Mouse (Mus musculus) thymus, adult 2 months (tissue): Measurements from ENCODE around the gene Bcor.

ENCODE experiments used
- CTCF ChIP-seq: fragments of 200-500 bp; IDR thresholded peaks from 2 replicates; pipeline ENCODE4 v1.5.1; 2012; ENCODE audit warnings: mild to moderate bottlenecking, control low read depth, low read length, moderate library complexity, borderline replicate concordance; ENCODE audit not compliant: control insufficient read depth, poor library complexity, insufficient read depth; ENCODE audit errors: extremely low read depth
- POLR2A ChIP-seq: fragments of 200-500 bp; IDR thresholded peaks from 2 replicates; pipeline ENCODE4 v1.6.1; 2012; ENCODE audit warnings: mild to moderate bottlenecking, low read length, control low read depth, moderate library complexity; ENCODE audit not compliant: control insufficient read depth, poor library complexity, insufficient read depth; ENCODE audit errors: extremely low read depth

DNA sequence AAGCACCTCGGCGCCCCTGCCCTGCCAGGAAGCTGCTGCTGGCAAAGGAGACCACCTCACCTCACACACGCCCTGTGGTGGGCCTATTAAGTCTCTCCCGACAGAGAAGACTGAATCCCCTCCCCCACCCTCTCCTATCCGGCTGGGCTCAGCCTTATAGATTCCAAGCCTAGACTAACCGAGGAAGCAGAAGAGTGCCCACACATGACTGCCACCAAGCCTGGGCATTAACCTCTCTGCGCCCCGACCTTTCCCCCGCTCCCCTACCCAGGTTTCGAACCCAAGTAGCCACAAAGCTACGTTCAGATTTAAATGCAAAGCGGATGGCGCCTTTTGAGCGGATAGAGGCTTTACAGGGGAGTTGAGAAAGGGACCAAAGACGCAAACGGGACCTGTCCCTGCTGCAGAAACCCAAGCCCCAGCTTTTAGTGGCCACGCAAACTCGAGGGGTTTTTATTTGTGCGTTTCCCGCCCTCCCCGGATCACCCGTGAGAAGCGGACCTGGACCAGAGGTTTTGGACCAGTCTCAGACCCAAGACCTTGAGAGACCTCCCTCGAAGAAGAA, 33.0 kb downstream of the Bcor start:
- TF ChIP-seq CTCF (no peak), POLR2A (no peak)
